Mouse (Mus musculus): ENCODE measurements at regions not wholly inside any gene's neighbourhood (a gene's known extent, or its start where the extent isn't known, plus 50 kb on each side); places are given as distances from the start of the nearest gene placed in this dataset.

GRCm38 (mm10) chr16:24296790-24297189, 96.5 kb upstream of the Lpp start:
- no peak overlapping the region for H3K4me3 ChIP-seq
- H3K36me3 ChIP-seq = no peaks in the 10 kb centered on the region
- H3K9ac ChIP-seq = no peak overlapping the region
- no peaks in the 10 kb centered on the region for H3K27me3 ChIP-seq
- 73% methylated on average over 3 of the region's 3 CpGs for WGBS
- H3K27ac ChIP-seq (replicated peaks) = no peak overlapping the region
- H3K9me3 ChIP-seq = no peaks in the 10 kb centered on the region
- no peak for ATAC-seq (ENCODE audit: low read depth)
- no peak overlapping the region for H3K4me2 ChIP-seq
- H3K4me1 ChIP-seq (replicated peaks) = no peaks in the 10 kb centered on the region

GRCm38 (mm10) chr16:24295626-24296440, 97.5 kb upstream of the Lpp start:
- Histone ChIP-seq H3K36me3 (no peaks in the 10 kb centered on the region), H3K27me3 (no peaks in the 10 kb centered on the region), H3K27ac (replicated peaks) (no peak overlapping the region), H3K4me1 (replicated peaks) (no peaks in the 10 kb centered on the region), H3K9me3 (no peaks in the 10 kb centered on the region), H3K4me3 (no peak overlapping the region), H3K9ac (no peak overlapping the region), H3K4me2 (no peak overlapping the region)
- WGBS = 77% methylated on average over 7 of the region's 7 CpGs
- no peak for ATAC-seq (ENCODE audit: low read depth)

GRCm38 (mm10) chr16:24284215-24284614, 109.1 kb upstream of the Lpp start:
- Histone ChIP-seq H3K36me3 (no peaks in the 10 kb centered on the region), H3K27ac (replicated peaks) (no peak overlapping the region), H3K9ac (no peak overlapping the region), H3K4me3 (no peak overlapping the region), H3K4me1 (replicated peaks) (peaks cover 8% of the 10 kb centered on the region; the same call in 1 of the 2 replicates), H3K4me2 (no peak overlapping the region), H3K9me3 (no peaks in the 10 kb centered on the region), H3K27me3 (no peaks in the 10 kb centered on the region)
- no peak for ATAC-seq (ENCODE audit: low read depth)
- WGBS = 66% methylated on average over 3 of the region's 3 CpGs

DNA sequence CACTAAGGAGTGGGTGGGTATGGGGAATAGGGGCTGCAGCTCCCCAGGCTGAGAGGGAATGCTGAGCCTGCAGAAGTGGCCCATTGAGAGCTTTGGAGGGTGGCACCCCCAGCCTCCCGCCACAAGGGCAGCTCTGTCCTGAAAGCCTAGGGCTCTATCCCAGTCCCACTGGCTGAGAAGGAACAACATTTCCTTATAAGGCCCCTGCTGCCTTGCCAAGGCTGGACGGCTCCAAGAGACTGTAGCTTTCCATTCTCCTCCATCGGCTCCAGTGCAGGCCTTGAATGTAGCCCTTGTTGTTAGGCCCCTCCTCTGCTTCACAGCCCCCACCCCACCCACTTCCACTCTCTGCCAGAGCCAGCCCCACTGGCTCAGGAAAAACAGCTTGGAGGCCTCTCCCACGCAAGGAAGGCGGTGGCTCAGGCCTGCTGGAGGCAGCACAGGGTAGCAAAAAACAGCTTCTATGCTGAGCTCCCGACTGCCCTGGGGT, 111.1 kb upstream of the Lpp start:
- H3K4me1 ChIP-seq (replicated peaks) = peaks cover 8% of the 10 kb centered on the region; the same call in 1 of the 2 replicates
- H3K27me3 ChIP-seq = no peaks in the 10 kb centered on the region
- no peak overlapping the region for H3K4me2 ChIP-seq
- no peaks in the 10 kb centered on the region for H3K36me3 ChIP-seq
- 28% methylated on average over 6 of the region's 6 CpGs for WGBS
- no peak overlapping the region for H3K4me3 ChIP-seq
- peak; percentile 95 for ATAC-seq (ENCODE audit: low read depth)
- H3K9me3 ChIP-seq = no peaks in the 10 kb centered on the region
- peak overlapping the region; percentile 68; the same call in 1 of the 2 replicates for H3K27ac ChIP-seq (replicated peaks)
- H3K9ac ChIP-seq = no peak overlapping the region

DNA sequence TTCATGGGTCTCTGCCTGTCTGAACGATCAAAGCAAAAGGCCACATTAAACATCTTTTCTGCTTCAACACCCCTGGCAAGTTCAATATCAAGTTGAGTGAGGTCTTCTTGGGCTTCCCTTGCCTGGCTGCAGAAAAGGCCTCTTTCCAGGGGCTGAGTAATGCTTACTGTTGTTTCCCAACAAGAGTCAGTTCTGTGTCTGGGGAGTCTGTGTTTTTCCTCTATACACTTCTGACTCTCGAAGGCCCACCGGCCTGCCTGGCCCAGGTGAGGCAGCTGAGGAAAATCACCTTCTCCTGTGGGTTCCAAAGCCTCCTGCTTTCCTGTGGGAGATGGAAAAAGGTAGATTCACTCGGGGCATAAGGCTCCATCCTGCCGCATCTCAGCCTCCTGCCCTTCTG, 111.7 kb upstream of the Lpp start:
- no peaks in the 10 kb centered on the region for H3K36me3 ChIP-seq
- no peak for ATAC-seq (ENCODE audit: low read depth)
- H3K4me2 ChIP-seq = no peak overlapping the region
- H3K27me3 ChIP-seq = no peaks in the 10 kb centered on the region
- H3K9me3 ChIP-seq = no peaks in the 10 kb centered on the region
- peaks cover 8% of the 10 kb centered on the region; the same call in 1 of the 2 replicates for H3K4me1 ChIP-seq (replicated peaks)
- H3K9ac ChIP-seq = no peak overlapping the region
- peak overlapping the region; percentile 68 for H3K27ac ChIP-seq (replicated peaks)
- H3K4me3 ChIP-seq = no peak overlapping the region
- 78% methylated on average over 5 of the region's 5 CpGs for WGBS

- no peaks in the 10 kb centered on the region for H3K36me3 ChIP-seq
- WGBS = 79% methylated on average over 7 of the region's 7 CpGs
These were observed 115.5 kb upstream of the Lpp start for GRCm38 (mm10) chr16:24277857-24278256.

DNA sequence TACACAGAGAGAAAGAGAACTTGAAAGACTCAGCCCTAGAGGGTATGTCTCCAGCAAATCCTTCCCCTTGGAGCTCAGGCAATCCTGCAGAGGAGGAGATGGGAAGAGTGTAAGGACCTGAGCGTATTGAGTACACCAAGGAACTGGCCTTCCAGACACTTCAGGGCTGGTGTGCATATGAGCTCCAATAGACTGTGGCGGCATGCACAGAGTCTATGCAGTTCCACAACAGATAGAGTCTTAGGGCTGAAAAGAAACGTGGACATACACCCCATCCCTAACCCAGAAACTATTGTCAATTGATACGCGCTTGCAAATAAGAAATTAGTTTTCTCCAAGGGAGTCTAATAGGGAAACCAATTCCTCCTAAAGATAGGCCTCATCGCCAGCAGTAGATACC, 130.6 kb upstream of the Lpp start:
- no peak for ATAC-seq (ENCODE audit: low read depth)

More at GRCm38 (mm10) chr16:24277857-24278256, 115.5 kb upstream of the Lpp start:
- H3K9me3 ChIP-seq = no peaks in the 10 kb centered on the region
- no peak overlapping the region for H3K4me3 ChIP-seq
- no peak overlapping the region for H3K27ac ChIP-seq (replicated peaks)
- H3K27me3 ChIP-seq = no peaks in the 10 kb centered on the region
- no peak overlapping the region for H3K4me2 ChIP-seq
- H3K9ac ChIP-seq = no peak overlapping the region
- ATAC-seq (ENCODE audit: low read depth) = no peak
- peaks cover 8% of the 10 kb centered on the region; the same call in 1 of the 2 replicates for H3K4me1 ChIP-seq (replicated peaks)

DNA sequence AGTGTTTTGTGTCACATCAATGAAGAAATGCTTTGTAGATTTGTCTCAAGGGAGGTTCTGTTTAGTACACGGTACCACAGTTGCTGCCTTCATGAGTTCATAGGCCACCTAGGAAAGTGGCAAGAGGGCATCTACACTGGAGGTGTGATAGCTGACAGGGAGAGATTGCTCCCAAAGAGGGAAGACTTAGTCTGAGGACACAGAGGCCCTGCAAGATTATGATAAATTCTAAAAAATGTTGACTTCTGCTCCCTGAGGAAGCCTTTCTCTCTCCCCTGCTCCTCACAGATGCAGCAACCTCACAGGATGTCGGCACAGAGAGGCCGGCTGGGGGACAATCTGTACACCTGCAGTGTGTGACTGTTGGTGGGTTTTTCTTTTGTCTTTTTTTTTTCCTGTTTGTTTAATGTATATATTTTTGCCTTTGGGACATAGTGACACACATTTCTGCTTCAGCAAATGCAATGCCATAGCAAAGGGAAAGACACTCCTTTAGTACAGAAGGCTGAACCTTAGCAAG, 133.5 kb upstream of the Lpp start:
- ATAC-seq (ENCODE audit: low read depth) = no peak
- WGBS = 88% methylated on average over 3 of the region's 3 CpGs
- Histone ChIP-seq H3K27me3 (no peaks in the 10 kb centered on the region), H3K27ac (replicated peaks) (no peak overlapping the region), H3K4me3 (no peak overlapping the region), H3K9me3 (no peaks in the 10 kb centered on the region), H3K4me1 (replicated peaks) (no peaks in the 10 kb centered on the region), H3K4me2 (no peak overlapping the region), H3K9ac (no peak overlapping the region), H3K36me3 (no peaks in the 10 kb centered on the region)

More for the DNA sequence above, 130.6 kb upstream of the Lpp start:
- Histone ChIP-seq H3K9ac (no peak overlapping the region), H3K9me3 (no peaks in the 10 kb centered on the region), H3K4me3 (no peak overlapping the region), H3K36me3 (no peaks in the 10 kb centered on the region), H3K4me2 (no peak overlapping the region), H3K27me3 (no peaks in the 10 kb centered on the region), H3K4me1 (replicated peaks) (no peaks in the 10 kb centered on the region), H3K27ac (replicated peaks) (no peak overlapping the region)
- 92% methylated on average over 6 of the region's 6 CpGs for WGBS

GRCm38 (mm10) chr16:24258991-24259390, 134.3 kb upstream of the Lpp start:
- Histone ChIP-seq H3K4me2 (no peak overlapping the region), H3K9ac (no peak overlapping the region), H3K36me3 (no peaks in the 10 kb centered on the region), H3K27ac (replicated peaks) (no peak overlapping the region), H3K9me3 (no peaks in the 10 kb centered on the region), H3K27me3 (no peaks in the 10 kb centered on the region), H3K4me1 (replicated peaks) (no peaks in the 10 kb centered on the region), H3K4me3 (no peak overlapping the region)
- WGBS = 62% methylated on average over 1 of the region's 1 CpGs
- ATAC-seq (ENCODE audit: low read depth) = no peak

GRCm38 (mm10) chr16:24255037-24255436, 138.3 kb upstream of the Lpp start:
- H3K9ac ChIP-seq = no peak overlapping the region
- no peak for ATAC-seq (ENCODE audit: low read depth)
- H3K27me3 ChIP-seq = no peaks in the 10 kb centered on the region
- no peaks in the 10 kb centered on the region for H3K36me3 ChIP-seq
- no peak overlapping the region for H3K4me3 ChIP-seq
- no peak overlapping the region for H3K4me2 ChIP-seq
- H3K27ac ChIP-seq (replicated peaks) = no peak overlapping the region
- H3K4me1 ChIP-seq (replicated peaks) = no peaks in the 10 kb centered on the region
- H3K9me3 ChIP-seq = no peaks in the 10 kb centered on the region
- WGBS = 60% methylated on average over 10 of the region's 10 CpGs

- Histone ChIP-seq H3K4me3 (no peak overlapping the region), H3K9me3 (no peaks in the 10 kb centered on the region), H3K4me2 (no peak overlapping the region), H3K36me3 (no peaks in the 10 kb centered on the region), H3K27ac (replicated peaks) (no peak overlapping the region), H3K27me3 (no peaks in the 10 kb centered on the region), H3K4me1 (replicated peaks) (no peaks in the 10 kb centered on the region), H3K9ac (no peak overlapping the region)
- no peak for ATAC-seq (ENCODE audit: low read depth)
These were observed 138.7 kb upstream of the Lpp start for GRCm38 (mm10) chr16:24254590-24254989.

GRCm38 (mm10) chr16:24254143-24254542, 139.2 kb upstream of the Lpp start:
- no peaks in the 10 kb centered on the region for H3K27me3 ChIP-seq
- no peak overlapping the region for H3K9ac ChIP-seq
- H3K4me1 ChIP-seq (replicated peaks) = no peaks in the 10 kb centered on the region
- no peaks in the 10 kb centered on the region for H3K36me3 ChIP-seq
- no peak overlapping the region for H3K27ac ChIP-seq (replicated peaks)
- no peak for ATAC-seq (ENCODE audit: low read depth)
- H3K9me3 ChIP-seq = no peaks in the 10 kb centered on the region
- no peak overlapping the region for H3K4me3 ChIP-seq
- H3K4me2 ChIP-seq = no peak overlapping the region
- WGBS = 84% methylated on average over 4 of the region's 4 CpGs
